Mouse (Mus musculus): ENCODE results near the gene Rtn4. TPM values are rescaled to one million over a fixed set of nuclear protein-coding genes. Genes with fewer than 3 reads are reported as not detected.

The Rtn4 gene
- total and polyA plus RNA-seq, 3 experiments = 31.1 to 85.3 (median 82.5) TPM

GRCm38 (mm10) chr11:29680771-29681170 is 12.0 kb upstream of the Rtn4 start:
- Histone ChIP-seq H3K27ac (no peak overlapping the region), H3K4me3 (no peak overlapping the region), H3K36me3 (ENCODE audit: control insufficient read depth, insufficient read depth, low read length) (no peaks in the 10 kb centered on the region), H3K27me3 (ENCODE audit: control insufficient read depth, insufficient read depth, low read length) (no peaks in the 10 kb centered on the region), H3K79me2 (replicated peaks; ENCODE audit: control insufficient read depth, insufficient read depth, low read length) (no peaks in the 10 kb centered on the region), H3K4me1 (ENCODE audit: control insufficient read depth, insufficient read depth, low read length) (no peaks in the 10 kb centered on the region), H3K9ac (ENCODE audit: low read depth, low read length) (no peak overlapping the region)
- TF ChIP-seq POLR2A (IDR thresholded peaks at IDR 0.05; ENCODE audit: insufficient read depth, low read depth, low read length) = no peak
- no peak for TF ChIP-seq EP300 (IDR thresholded peaks at IDR 0.05; ENCODE audit: insufficient read depth, low read depth, low read length)
- no peak for TF ChIP-seq CTCF (IDR thresholded peaks at IDR 0.05)
- intact Hi-C loops (cut with DNase I) = no loop called here
- WGBS = 80% methylated on average over 3 of the region's 3 CpGs
- DNase-seq = no peak

GRCm38 (mm10) chr11:29684272-29684671 is 8.5 kb upstream of the Rtn4 start:
- H3K4me3 ChIP-seq = no peak overlapping the region
- no peaks in the 10 kb centered on the region for H3K27me3 ChIP-seq (ENCODE audit: control insufficient read depth, insufficient read depth, low read length)
- H3K79me2 ChIP-seq (replicated peaks; ENCODE audit: control insufficient read depth, insufficient read depth, low read length) = no peaks in the 10 kb centered on the region
- no peak overlapping the region for H3K9ac ChIP-seq (ENCODE audit: low read depth, low read length)
- no peaks in the 10 kb centered on the region for H3K4me1 ChIP-seq (ENCODE audit: control insufficient read depth, insufficient read depth, low read length)
- intact Hi-C loops (cut with DNase I) = no loop called here
- no peaks in the 10 kb centered on the region for H3K36me3 ChIP-seq (ENCODE audit: control insufficient read depth, insufficient read depth, low read length)
- no peak for DNase-seq
- TF ChIP-seq EP300 (IDR thresholded peaks at IDR 0.05; ENCODE audit: insufficient read depth, low read depth, low read length) (no peak), POLR2A (IDR thresholded peaks at IDR 0.05; ENCODE audit: insufficient read depth, low read depth, low read length) (no peak), CTCF (IDR thresholded peaks at IDR 0.05) (no peak)
- WGBS = 76% methylated on average over 2 of the region's 2 CpGs
- no peak overlapping the region for H3K27ac ChIP-seq

DNA sequence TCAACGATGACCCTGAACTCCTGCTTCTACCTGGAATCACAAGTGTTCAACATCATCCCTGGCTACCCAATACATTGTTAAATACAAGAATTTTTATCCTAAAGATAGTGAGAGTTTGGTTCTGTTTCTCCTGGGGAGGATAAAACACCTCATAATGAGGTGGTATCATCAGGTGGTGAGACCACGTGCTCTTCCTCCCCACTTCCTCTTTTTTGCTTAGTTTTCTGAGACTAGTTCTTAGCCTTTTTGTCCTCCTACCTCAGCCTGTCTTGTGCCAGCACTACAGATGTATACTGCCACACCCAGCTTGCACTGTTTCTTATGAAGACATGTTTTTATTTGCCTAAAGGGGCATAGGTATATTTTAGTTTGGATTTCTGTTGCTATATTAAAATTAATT is 6.6 kb upstream of the Rtn4 start:
- WGBS = 85% methylated on average over 2 of the region's 2 CpGs
- DNase-seq = no peak
- Histone ChIP-seq H3K27ac (no peak overlapping the region), H3K27me3 (ENCODE audit: control insufficient read depth, insufficient read depth, low read length) (no peaks in the 10 kb centered on the region), H3K36me3 (ENCODE audit: control insufficient read depth, insufficient read depth, low read length) (no peaks in the 10 kb centered on the region), H3K4me1 (ENCODE audit: control insufficient read depth, insufficient read depth, low read length) (no peaks in the 10 kb centered on the region), H3K4me3 (no peak overlapping the region), H3K79me2 (replicated peaks; ENCODE audit: control insufficient read depth, insufficient read depth, low read length) (no peaks in the 10 kb centered on the region), H3K9ac (ENCODE audit: low read depth, low read length) (no peak overlapping the region)
- intact Hi-C loops (cut with DNase I) = no loop called here
- TF ChIP-seq POLR2A (IDR thresholded peaks at IDR 0.05; ENCODE audit: insufficient read depth, low read depth, low read length) (no peak), EP300 (IDR thresholded peaks at IDR 0.05; ENCODE audit: insufficient read depth, low read depth, low read length) (no peak), CTCF (IDR thresholded peaks at IDR 0.05) (no peak)

DNA sequence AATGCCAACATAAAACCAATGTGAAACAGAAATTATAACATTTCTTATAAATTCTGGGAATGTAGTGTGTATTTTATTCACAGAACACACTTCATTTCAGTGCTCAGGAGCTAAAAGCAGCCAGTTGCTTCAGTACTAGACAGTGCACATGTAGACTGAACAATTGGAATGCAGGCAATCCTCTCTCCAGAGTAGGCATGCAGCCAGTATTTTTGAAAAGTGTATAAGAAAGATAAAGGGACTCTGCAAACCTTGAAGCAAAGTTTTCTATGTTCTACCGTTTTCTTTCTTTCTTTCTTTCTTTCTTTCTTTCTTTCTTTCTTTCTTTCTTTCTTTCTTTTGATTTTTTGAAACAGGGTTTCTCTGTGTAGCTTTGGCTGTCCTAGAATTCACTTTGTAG is 1.2 kb upstream of the Rtn4 start:
- H3K79me2 ChIP-seq (replicated peaks; ENCODE audit: control insufficient read depth, insufficient read depth, low read length) = no peaks in the 10 kb centered on the region
- 39% methylated on average over 1 of the region's 1 CpGs for WGBS
- intact Hi-C loops (cut with DNase I) = loop anchor here (5.0 to 10.0 kb wide), 3 partner anchors 114 to 424 kb away; partner anchors contain the start of gene Ccdc88a
- no peaks in the 10 kb centered on the region for H3K27me3 ChIP-seq (ENCODE audit: control insufficient read depth, insufficient read depth, low read length)
- no peak for TF ChIP-seq CTCF (IDR thresholded peaks at IDR 0.05)
- no peak for TF ChIP-seq POLR2A (IDR thresholded peaks at IDR 0.05; ENCODE audit: insufficient read depth, low read depth, low read length)
- TF ChIP-seq EP300 (IDR thresholded peaks at IDR 0.05; ENCODE audit: insufficient read depth, low read depth, low read length) = no peak
- no peak overlapping the region for H3K4me3 ChIP-seq
- H3K36me3 ChIP-seq (ENCODE audit: control insufficient read depth, insufficient read depth, low read length) = 0 out of 2 replicates have a peak, but pooled peaks cover 2% of the 10 kb centered on the region
- no peak overlapping the region for H3K27ac ChIP-seq
- H3K9ac ChIP-seq (ENCODE audit: low read depth, low read length) = no peak overlapping the region
- peaks cover 3% of the 10 kb centered on the region for H3K4me1 ChIP-seq (ENCODE audit: control insufficient read depth, insufficient read depth, low read length)
- no peak for DNase-seq

DNA sequence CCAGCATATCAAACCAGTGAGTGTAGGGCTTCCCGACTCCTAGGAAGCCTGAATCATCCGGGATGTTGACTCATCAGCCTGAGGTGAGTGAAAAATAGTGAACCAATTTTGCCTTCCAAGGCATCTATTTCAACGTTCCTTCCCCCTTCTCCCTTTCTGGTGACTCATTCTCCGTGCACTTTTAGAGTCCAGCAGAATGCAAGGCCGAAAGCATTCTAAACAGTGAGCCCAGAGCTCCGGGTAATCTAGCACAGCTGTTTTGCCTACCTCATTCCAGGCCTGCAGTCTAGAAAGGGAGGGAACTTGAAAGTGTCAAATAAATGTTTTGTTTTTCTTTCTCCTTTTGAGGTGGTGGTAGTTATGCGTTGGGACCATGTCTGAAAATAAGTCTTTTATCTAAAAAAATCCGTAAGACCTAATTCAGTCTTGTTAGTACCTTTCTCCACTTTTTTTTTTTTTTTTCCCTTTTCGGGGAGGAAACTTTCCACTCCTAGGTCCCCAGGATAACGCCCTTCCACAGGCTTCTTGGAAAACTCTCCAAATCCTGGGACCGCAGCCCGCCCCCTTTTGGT is 550 bp upstream of the Rtn4 start:
- H3K27me3 ChIP-seq (ENCODE audit: control insufficient read depth, insufficient read depth, low read length) = no peaks in the 10 kb centered on the region
- peaks cover 2% of the 10 kb centered on the region; the same call in 1 of the 2 replicates for H3K36me3 ChIP-seq (ENCODE audit: control insufficient read depth, insufficient read depth, low read length)
- H3K4me1 ChIP-seq (ENCODE audit: control insufficient read depth, insufficient read depth, low read length) = peaks cover 3% of the 10 kb centered on the region
- TF ChIP-seq EP300 (IDR thresholded peaks at IDR 0.05; ENCODE audit: insufficient read depth, low read depth, low read length) (0 out of 2 replicates have a peak, but pooled peaks have one; percentile 31), POLR2A (IDR thresholded peaks at IDR 0.05; ENCODE audit: insufficient read depth, low read depth, low read length) (no peak), CTCF (IDR thresholded peaks at IDR 0.05) (peak; percentile 77; the same call in 1 of the 2 replicates)
- H3K27ac ChIP-seq = peak overlapping the region; percentile 86
- peak; percentile 35 to 45 for DNase-seq
- peak overlapping the region; percentile 23 for H3K4me3 ChIP-seq
- 5% methylated on average over 12 of the region's 12 CpGs for WGBS
- intact Hi-C loops (cut with DNase I) = loop anchor here (5.0 to 10.0 kb wide), 3 partner anchors 115 to 425 kb away; partner anchors contain the start of gene Ccdc88a
- peak overlapping the region; percentile 41 for H3K9ac ChIP-seq (ENCODE audit: low read depth, low read length)
- no peaks in the 10 kb centered on the region for H3K79me2 ChIP-seq (replicated peaks; ENCODE audit: control insufficient read depth, insufficient read depth, low read length)

Measured in heart, adult 2 months (tissue).